Mouse (Mus musculus): ENCODE data around the gene Setd1b.

DNA sequence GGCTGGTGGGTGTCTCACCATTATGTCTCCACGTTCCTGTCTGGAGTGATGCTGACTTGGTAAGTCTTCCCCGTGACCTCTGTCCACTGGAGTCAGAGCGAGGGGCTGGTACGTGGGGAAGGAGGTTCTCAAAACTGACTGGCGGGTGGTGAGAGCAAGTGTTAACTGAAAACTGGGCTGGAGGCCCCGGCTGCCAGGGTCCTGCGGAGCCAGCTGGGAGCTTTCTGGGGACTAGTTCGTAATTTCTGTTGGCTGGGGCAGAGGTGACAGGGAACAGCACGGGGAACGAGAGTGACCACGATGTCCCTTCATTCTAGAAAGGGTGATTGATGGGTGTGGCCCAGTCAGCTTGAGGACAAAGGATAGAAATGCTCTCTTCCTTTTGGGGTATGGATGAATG, 27.9 kb upstream of the Setd1b start:
- TF ChIP-seq CTCF (IDR thresholded peaks at IDR 0.05; ENCODE audit: extremely low read depth, insufficient read length, insufficient replicate concordance, low read depth, low read length), result no peak
- no peak for TF ChIP-seq POLR2A (IDR thresholded peaks at IDR 0.05; ENCODE audit: low read depth, low read length)
